Mouse (Mus musculus) spleen, adult 2 months (tissue): ENCODE results near the gene Srgap1.

Experiments
- CTCF ChIP-seq: fragments of 200-500 bp; IDR thresholded peaks from 2 replicates; pipeline ENCODE4 v1.5.1; 2011; ENCODE audit warnings: mild to moderate bottlenecking, inconsistent platforms; ENCODE audit not compliant: insufficient read depth, insufficient read length, insufficient replicate concordance; ENCODE audit errors: extremely low read depth
- POLR2A ChIP-seq: fragments of 200-500 bp; IDR thresholded peaks from 2 replicates; pipeline ENCODE4 v1.6.1; 2011; ENCODE audit warnings: low read depth, low read length, inconsistent platforms

GRCm38 (mm10) chr10:121790078-121790477 lies 257.0 kb downstream of the Srgap1 start:
- no peak for TF ChIP-seq POLR2A
- no peak for TF ChIP-seq CTCF
